Mouse (Mus musculus) ES-E14 (cell line): ENCODE measurements around the gene Pde4dip. TPM values are rescaled to one million over a fixed set of nuclear protein-coding genes. Genes with fewer than 3 reads are reported as not detected.

Experiments used
- DNase-seq: peaks from one replicate; pipeline ENCODE4 v3.0.0-alpha.2; 2013; ENCODE audit warnings: low read depth, low spot score
- H3K27ac ChIP-seq: 2 replicates; pipeline ENCODE4 v1.5.1; 2012; ENCODE audit warnings: low read depth, mild to moderate bottlenecking, low read length, moderate library complexity, mixed read lengths; ENCODE audit not compliant: poor library complexity, insufficient read depth, severe bottlenecking
- H3K36me3 ChIP-seq: 2 replicates; pipeline ENCODE4 v1.6.1; 2012; ENCODE audit warnings: mild to moderate bottlenecking, low read length, moderate library complexity, mixed read lengths; ENCODE audit not compliant: control insufficient read depth, poor library complexity, insufficient read depth, severe bottlenecking
- H3K4me1 ChIP-seq, 2 experiments: fragments of 150-350 bp in 1 of 2; sonication (generic) in 1 of 2; 2 replicates each; pipeline ENCODE4 v1.6.1; 2012; ENCODE audit warnings: low read length in 2 of 2, mild to moderate bottlenecking in 1 of 2, mixed read lengths in 1 of 2; ENCODE audit not compliant: control insufficient read depth in 2 of 2, insufficient read depth in 2 of 2, poor library complexity in 1 of 2
- H3K4me3 ChIP-seq, 2 experiments: fragments of 150-350 bp in 1 of 2; sonication (generic) in 1 of 2; 2 replicates each; pipeline ENCODE4 v1.5.1; 2012; ENCODE audit warnings: low read length in 2 of 2, low read depth in 1 of 2, mild to moderate bottlenecking in 1 of 2, mixed read lengths in 1 of 2; ENCODE audit not compliant: insufficient read depth in 1 of 2, poor library complexity in 1 of 2, severe bottlenecking in 1 of 2
- H3K9ac ChIP-seq: 2 replicates; pipeline ENCODE4 v1.6.1; 2012; ENCODE audit warnings: low read depth, mild to moderate bottlenecking, low read length, mixed read lengths; ENCODE audit not compliant: poor library complexity, insufficient read depth, severe bottlenecking
- H3K9me3 ChIP-seq: fragments of 150-350 bp; sonication (generic); 2 replicates; pipeline ENCODE4 v1.6.1; 2012; ENCODE audit warnings: low read depth, mild to moderate bottlenecking, low read length; ENCODE audit not compliant: control insufficient read depth, insufficient read depth
- CHD2 ChIP-seq: IDR thresholded peaks from 2 replicates; pipeline ENCODE4 v1.6.1; 2014; ENCODE audit warnings: mild to moderate bottlenecking, low read depth, low read length, inconsistent platforms
- HCFC1 ChIP-seq: IDR thresholded peaks from 2 replicates; pipeline ENCODE4 v1.6.1; 2012; ENCODE audit warnings: low read length, inconsistent platforms, borderline replicate concordance; ENCODE audit not compliant: insufficient read depth
- MAFK ChIP-seq: IDR thresholded peaks from 2 replicates; pipeline ENCODE4 v1.6.1; 2014; ENCODE audit warnings: mild to moderate bottlenecking, low read depth, low read length, inconsistent platforms; ENCODE audit not compliant: insufficient read depth
- ZC3H11A ChIP-seq: IDR thresholded peaks from 2 replicates; pipeline ENCODE4 v1.6.1; 2012; ENCODE audit warnings: low read depth, mild to moderate bottlenecking, inconsistent platforms, low read length, borderline replicate concordance
- ZNF384 ChIP-seq: IDR thresholded peaks from 2 replicates; pipeline ENCODE4 v1.6.1; 2012; ENCODE audit warnings: low read depth, low read length, inconsistent platforms
- in situ Hi-C, 2 experiments: fragments of 600-800 bp; cut with MboI; formaldehyde crosslinking; loops; one replicate each; pipeline ENCODE4 v1.15.1; 2025; ENCODE audit warnings: low sequenced_read_pairs in 2 of 2, inconsistent platforms in 1 of 2; ENCODE audit not compliant: unreplicated experiment in 2 of 2
- total RNA-seq: library from RNA; depleted of rRNA; stranded (reverse); fragments of 300-350 nt; gene quantifications from 2 replicates; pipeline ENCODE4 v1.2.3, GENCODE M21; 2012

The Pde4dip gene
- total RNA-seq, 1 experiment: 12.0 TPM

DNA sequence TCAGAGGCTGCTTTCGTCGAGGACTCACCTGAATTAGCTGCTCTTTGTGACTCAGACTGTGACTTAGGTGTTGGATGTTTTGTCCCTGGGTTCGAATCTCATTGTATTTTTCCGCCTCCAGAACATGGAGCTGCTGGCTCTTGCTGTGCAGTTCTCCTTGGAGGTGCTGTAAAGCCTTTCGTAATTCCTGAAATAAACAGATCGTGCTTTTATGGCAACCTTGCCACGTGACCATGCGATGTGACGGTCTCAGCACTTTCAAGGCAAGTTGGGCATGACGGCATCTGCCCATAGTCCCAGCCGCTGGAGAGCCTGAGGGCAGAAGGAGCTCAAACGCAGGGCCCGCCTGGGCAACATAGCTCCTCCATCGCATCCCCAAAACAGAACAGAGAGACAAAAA lies 133.1 kb downstream of the Pde4dip start:
- Histone ChIP-seq H3K4me3 (no peak overlapping the region), H3K4me1 (peaks cover 0 to 6% of the 10 kb centered on the region in 2 experiments; a peak in 2 of 4 replicates), H3K36me3 (peaks cover 19% of the 10 kb centered on the region; the same call in 1 of the 2 replicates), H3K9ac (no peak overlapping the region), H3K27ac (no peak overlapping the region), H3K9me3 (no peaks in the 10 kb centered on the region)
- DNase-seq: no peak
- in situ Hi-C loops: no loop called here
- TF ChIP-seq MAFK (no peak), HCFC1 (no peak), CHD2 (no peak), ZNF384 (no peak), ZC3H11A (no peak)

DNA sequence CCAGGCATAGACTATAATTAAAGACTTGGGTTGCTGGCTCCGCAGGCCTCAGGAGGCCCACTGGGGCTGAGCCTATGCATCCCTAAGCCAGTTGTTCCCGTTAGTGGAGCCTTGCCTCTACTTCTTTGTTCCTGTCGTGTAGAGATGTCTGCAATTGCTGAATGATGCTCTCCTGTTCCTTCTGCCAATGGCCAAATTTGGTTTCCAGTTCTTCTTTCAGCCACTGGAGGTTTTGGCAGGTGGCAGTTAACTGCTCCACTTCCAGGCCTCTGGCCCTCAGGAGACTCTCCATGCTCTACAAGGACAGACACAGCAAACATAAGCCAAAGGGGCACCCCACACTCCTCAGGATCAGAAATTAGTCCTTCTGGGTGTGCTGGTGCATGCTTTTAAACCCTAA lies 135.6 kb downstream of the Pde4dip start:
- no peak overlapping the region for H3K4me3 ChIP-seq
- in situ Hi-C loops: no loop called here
- H3K4me1 ChIP-seq: peaks cover 0 to 6% of the 10 kb centered on the region in 2 experiments; a peak in 2 of 4 replicates
- no peaks in the 10 kb centered on the region for H3K9me3 ChIP-seq
- TF ChIP-seq MAFK (no peak), ZC3H11A (no peak), ZNF384 (no peak), HCFC1 (no peak), CHD2 (no peak)
- H3K36me3 ChIP-seq: peaks cover 27% of the 10 kb centered on the region; the same call in 1 of the 2 replicates
- H3K27ac ChIP-seq: no peak overlapping the region
- DNase-seq: no peak
- H3K9ac ChIP-seq: no peak overlapping the region

DNA sequence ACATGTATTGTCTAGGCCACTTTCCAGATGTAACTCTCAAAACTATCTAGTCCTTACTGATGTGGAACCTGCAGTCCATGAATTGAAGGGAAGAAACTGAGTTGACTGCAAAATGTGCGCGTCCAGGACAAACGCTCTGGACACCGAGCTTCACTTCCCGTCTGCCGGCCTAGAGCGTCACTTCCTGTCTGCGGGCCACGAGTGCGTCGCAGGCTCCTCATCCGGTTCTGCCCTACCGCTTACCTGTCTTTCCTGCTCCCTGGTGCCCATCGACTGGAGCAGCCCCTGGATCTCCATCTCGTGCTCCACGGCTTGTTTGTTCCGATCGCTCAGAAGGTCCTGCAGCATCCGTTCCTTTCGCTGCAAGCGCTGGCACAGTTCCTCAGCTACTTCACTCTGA lies 136.9 kb downstream of the Pde4dip start:
- in situ Hi-C loops: no loop called here
- peak overlapping the region; percentile 50 to 65; a peak in 3 of 4 replicates for H3K4me3 ChIP-seq
- peaks cover 29% of the 10 kb centered on the region; the same call in 1 of the 2 replicates for H3K36me3 ChIP-seq
- DNase-seq: no peak
- H3K9me3 ChIP-seq: no peaks in the 10 kb centered on the region
- TF ChIP-seq CHD2 (no peak), ZNF384 (no peak), HCFC1 (no peak; the same call in 1 of the 2 replicates), ZC3H11A (no peak), MAFK (no peak)
- peak overlapping the region; percentile 75 for H3K9ac ChIP-seq
- no peak overlapping the region for H3K27ac ChIP-seq
- H3K4me1 ChIP-seq: peaks cover 0 to 6% of the 10 kb centered on the region in 2 experiments; a peak in 2 of 4 replicates

DNA sequence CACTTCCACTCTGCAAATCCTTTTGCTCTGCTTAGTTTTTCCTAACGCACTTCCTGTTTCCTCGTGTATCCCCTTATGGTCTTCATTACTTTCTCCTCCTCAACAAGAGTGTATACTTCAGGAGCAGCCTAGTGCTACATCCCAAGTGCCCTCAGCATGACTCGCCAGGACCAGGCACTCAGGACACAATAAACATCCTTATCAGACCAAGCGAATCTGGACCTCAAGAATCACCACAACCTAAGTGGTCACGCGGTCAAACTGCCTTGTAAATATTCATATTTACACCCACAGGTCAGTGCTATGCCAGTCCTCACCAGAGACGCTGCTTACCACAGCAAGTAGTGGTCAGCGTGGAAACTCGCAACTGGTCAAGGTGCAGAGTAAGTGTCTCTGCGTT lies 139.7 kb downstream of the Pde4dip start:
- Histone ChIP-seq H3K9me3 (no peaks in the 10 kb centered on the region), H3K4me3 (no peak overlapping the region), H3K4me1 (peaks cover 0 to 6% of the 10 kb centered on the region in 2 experiments; a peak in 2 of 4 replicates), H3K36me3 (peaks cover 23% of the 10 kb centered on the region; the same call in 1 of the 2 replicates), H3K9ac (no peak overlapping the region), H3K27ac (no peak overlapping the region)
- DNase-seq: no peak
- in situ Hi-C loops: no loop called here
- TF ChIP-seq ZNF384: no peak

DNA sequence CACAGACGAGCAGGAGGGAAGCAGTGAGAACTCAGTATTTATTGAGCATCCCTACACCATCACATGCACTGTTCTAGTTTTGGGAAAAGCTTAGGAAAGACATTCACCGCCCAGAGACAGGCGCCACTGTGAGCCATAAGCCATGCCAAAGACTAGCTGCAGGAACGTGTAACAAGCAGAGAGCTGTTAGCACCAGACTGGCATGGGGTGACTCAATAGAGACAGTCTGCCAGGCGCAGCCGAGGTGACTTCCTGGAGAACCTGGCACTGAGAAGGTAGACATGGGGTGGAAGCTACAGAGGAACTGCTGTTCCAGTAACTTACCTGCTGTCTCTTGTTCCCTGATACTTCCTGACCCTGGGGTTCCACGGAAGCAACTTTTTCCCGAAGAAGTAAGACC lies 145.7 kb downstream of the Pde4dip start:
- Histone ChIP-seq H3K9ac (no peak overlapping the region), H3K4me3 (no peak overlapping the region), H3K4me1 (no peaks in the 10 kb centered on the region), H3K9me3 (no peaks in the 10 kb centered on the region), H3K27ac (no peak overlapping the region), H3K36me3 (peaks cover 18% of the 10 kb centered on the region)
- in situ Hi-C loops: no loop called here
- TF ChIP-seq ZC3H11A (no peak), MAFK (no peak), ZNF384 (no peak), HCFC1 (no peak), CHD2 (no peak)
- DNase-seq: no peak
